Mouse (Mus musculus) cerebellum, adult 8-10 months (tissue): ENCODE results near the gene Syne3.

Source experiments
- DNase-seq: peaks from one replicate; pipeline ENCODE4 v3.0.0; 2022

The Syne3 gene

DNA sequence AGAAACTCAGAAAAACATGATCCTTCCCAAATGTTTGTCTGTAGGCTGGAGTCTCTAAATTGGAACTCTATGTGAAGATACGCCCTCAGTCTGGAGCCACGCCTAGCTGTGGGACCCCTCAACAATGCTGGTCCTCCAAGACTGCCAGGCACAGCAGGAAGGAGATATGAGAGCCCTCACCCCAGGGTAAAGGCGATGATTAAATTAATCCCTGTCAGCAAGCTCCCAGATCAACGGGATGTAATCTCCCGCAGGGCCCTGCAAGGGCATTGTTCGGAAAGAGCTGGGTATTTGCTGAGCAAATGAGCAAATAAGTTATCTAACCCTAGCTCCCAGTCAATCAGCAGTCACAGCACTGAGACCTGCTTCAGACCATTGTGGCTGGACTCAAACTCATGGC, 11.1 kb downstream of the Syne3 start:
- DNase-seq = no peak

DNA sequence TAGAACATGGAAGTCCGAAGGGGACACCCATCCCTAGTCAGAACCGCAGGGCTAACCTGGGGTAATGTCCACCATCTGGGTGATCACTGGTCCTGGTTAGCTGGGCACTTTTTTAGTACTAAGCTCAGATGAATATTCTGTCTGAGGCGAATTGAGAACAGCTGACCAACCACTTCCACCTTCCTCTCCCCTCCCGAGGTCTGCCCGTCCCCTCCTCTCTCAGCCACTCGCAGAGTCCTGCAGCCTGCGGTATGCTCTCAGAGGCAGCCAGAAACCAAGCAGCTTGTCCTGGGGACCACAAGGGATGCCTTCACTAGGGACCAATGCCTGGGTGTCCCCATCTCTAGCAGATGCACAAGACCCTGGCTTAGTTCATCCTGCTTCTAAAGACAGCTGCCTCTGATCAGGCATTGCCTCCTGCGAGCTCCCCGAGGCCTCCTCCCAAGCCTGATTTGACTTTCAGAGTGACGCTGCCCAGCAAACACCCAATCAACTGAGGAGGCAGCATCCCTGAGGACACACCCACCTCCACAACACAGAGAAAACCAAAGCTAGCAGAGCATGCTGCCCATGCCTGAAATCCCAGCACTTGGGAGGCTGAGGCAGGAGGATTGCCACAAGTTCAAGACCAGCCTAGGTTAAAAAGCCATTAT, 11.8 kb downstream of the Syne3 start:
- DNase-seq = no peak

DNA sequence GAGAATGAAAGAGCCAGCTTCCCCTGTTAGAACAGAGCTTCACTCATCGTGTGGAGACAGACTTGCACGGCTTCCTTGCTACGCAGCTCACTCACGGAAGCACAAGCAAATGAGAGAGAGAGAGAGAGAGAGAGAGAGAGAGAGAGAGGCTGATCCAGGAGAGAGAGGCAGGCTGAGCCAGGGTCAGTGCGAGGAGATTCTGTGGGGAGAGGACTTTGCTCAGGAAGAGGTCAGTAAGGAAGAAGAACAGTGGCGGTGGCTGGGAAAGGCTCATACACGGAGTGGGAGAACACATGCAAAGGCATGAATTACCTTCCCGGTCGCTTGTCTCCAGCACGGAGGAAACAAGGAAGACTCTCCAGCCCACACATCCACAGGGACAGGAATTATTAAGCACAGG, 12.4 kb downstream of the Syne3 start:
- no peak for DNase-seq

DNA sequence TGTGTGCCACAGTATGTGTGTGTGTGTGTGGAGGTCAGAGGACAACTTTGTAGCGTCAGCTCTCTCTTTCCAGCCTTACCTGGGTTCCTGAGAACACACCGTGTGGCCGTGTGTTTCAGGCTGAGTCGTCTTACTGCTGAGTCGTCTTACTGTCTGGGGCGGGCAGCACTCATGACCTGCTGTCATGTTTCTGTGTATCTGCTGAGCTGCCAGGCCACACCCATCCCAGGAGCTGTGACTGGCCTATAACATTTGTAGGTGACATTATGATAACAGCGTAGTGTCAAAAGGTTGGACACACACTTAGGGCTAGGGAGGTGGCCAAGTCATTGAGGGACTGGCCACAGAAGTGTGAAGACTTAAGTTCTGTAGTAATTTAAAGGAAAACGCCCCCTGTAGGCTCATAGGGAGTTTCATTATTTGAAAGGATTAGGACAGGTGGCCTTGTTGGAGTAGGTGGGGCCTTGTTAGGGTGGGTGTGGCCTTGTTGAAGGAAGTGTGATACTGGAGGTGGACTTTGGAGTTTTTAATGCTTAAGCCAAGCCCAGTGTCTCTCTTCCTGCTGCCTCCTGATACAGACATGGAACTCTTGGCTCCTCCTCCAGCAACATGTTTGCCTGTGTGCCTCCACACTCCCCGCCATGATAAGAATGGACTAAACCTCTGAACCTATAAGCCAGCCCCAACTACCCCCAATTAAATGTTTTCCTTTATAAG, 13.4 kb downstream of the Syne3 start:
- DNase-seq = no peak

DNA sequence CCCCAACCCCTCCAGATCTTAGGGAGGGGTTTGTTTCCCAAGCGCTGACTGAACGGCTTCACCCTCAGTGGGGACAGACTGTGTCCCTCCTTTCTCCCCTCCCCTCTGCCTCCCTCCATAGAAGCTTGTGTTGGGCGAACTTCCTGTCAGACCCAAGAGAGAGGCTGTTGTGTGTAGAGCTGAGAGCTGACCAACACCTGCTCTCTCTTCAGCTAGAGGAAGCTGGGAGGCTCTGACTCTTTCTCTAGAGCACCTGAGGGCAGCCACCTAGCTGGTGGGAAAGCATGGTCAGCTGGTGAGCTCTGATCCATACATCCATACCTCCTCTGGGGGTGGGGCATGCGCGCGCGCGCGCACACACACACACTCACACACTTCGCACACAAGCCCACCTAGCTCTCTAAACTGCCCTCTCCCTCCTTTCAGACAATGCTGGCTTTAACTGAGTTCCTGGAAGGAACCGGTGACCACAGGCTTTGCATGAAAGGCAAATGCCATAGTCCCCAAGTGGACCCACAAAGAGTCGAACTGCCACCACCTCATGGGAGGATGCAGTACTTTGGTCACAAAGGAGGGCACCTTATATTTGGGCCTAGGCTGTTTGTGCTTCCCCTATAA, 14.2 kb downstream of the Syne3 start:
- no peak for DNase-seq

DNA sequence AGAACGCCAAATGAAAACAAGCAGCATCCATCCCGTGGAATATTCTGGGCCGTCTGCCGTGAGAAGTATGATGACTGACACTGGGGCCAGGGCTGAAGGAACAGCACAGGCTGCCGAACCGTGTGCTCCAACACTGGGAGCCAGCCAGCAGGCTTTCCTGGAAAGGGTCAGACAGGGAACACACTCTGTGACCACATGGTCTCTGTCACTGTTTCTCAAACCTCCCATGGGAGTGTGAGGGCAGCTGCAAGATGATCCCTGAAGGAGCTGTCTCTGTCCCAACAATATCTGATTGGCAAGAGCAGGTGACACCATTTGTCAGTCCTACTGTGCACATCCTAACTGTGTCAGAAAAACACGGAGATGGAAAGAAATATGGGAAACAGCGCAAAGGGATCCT, 16.8 kb downstream of the Syne3 start:
- no peak for DNase-seq

DNA sequence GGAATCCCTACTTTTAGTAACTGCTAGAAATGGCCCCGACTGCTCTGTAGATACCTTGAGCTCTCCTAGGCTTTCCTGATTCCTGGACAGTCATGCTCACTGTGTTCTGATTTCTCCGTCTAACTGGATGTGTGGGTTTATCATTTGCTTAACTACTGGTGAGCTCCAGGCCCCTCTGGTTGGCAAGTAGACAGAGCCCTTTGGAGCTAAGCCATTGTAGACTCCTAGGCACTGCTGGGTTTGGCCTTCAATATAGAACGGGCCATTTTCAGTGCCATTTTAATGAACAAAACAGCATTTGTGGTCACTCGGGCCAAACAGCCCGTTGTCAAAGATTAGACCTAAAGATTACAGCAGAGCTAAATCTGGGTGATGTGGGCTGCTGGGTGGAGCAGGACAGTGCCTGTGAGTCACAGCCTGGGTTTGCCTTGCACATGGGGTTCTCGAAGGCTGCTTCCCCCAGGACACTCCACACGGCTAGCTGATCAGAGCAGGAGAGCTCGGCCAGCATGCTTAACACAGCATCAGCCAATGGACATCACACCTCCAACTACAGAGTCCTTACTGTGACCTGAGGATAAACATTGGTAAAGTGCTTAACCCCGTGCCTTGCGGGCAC, 17.4 kb downstream of the Syne3 start:
- no peak for DNase-seq

DNA sequence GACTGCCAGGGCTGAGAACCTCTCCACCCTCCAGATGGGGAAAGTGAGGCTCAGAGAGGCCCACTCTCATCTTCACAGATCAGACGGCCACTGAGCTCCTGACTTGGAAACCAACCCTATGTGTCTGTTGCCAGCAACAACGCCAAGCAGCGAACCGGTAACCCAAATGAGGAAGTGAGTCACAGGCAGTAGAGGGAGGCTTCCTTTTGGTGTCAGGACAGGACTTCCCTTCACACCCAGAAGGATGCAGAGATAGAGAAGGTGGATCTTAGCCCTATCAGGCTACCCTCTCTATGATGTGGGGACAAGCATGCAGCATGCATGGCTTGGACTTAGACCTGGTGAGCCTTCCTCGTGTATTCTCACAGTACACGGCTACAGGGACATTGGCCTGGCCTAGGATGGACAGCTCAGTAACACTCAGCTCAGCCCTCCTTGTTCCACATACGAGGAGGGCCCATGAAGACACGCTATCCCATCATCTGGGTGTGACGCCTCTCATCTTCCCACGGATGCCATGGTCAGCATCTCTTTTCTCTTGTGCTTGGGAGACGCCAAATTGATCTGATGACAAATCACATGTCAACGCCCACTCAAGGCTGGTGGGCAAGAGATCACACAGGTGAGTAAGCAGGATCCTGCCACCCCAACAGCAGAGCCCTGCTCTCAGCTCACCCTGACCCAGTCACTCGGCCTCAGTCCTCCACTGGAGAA, 18.7 kb downstream of the Syne3 start:
- no peak for DNase-seq

DNA sequence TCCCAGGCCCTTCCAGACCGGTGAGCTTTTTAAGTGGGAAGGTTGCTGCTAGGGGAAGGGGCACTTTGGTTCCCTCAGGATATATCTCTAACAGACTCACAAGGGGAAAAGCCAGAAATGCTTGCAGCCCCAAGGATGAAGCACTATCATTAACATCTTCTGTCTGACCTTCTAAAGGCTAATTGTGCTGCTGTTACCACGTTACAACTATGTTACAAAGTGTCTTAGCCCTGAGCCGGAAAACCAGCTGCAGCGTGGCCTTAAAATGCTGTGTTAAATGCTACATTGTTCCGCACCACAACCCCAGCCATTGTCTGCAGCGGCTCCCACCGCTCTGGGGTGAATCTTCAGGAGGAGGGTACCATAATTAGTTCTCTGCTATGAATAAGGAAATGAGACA, 21.7 kb downstream of the Syne3 start:
- DNase-seq = no peak

DNA sequence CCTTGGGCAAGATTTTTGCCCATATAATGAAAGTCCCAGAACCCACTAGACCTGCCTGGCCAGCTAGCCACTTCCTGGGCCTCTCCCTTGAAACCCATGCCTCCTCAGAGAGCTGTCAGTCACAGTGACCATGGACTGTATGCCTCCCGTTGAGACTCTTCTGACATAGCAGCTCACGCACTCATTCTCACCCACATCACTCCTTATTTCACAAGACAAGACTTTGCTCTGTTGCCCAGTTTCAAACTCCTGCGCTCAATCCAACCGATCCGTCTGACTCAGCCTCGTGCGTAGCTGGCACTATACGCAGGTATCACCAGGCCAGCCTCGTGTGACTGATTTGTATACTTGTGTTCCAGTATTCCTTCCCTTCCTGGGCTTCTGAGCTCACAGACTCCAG, 22.8 kb downstream of the Syne3 start:
- DNase-seq = no peak

DNA sequence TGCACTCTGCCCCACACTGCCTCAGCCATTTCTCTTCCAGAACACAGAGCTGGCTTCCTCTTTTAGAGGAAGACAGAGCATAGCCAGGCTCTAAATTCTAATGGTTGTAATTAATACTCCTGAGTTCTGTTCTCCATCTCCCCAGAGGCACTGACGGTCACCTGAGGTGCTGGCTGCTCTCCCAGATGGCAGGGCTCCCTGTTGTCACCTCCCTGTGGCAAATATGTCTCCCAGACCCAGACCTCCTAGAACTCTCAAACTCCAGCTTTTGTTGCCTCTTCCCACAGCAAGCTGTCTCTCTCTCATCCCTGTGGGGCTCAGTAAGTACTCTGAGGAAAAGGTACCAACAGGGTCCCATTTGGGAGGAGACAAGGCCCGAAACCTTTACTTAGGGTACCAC, 23.6 kb downstream of the Syne3 start:
- DNase-seq = no peak

DNA sequence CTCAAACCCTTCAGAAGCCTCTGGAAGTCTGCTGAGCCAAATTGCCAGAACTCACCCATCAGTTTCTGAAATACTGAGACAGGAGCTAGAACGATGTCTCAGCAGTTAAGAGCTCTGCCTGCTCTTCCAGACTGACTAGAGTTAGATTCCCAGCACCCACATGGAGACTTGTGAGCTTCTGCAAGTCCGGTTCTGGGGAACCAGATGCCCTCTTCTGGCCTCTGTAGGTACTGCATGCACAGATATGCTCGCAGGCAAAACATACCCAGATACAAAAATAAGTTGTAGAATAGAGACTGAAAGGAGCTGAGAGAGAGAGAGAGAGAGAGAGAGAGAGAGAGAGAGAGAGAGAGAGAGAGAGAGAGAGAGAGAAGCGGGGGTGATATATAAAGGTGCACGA, 24.5 kb downstream of the Syne3 start:
- no peak for DNase-seq

DNA sequence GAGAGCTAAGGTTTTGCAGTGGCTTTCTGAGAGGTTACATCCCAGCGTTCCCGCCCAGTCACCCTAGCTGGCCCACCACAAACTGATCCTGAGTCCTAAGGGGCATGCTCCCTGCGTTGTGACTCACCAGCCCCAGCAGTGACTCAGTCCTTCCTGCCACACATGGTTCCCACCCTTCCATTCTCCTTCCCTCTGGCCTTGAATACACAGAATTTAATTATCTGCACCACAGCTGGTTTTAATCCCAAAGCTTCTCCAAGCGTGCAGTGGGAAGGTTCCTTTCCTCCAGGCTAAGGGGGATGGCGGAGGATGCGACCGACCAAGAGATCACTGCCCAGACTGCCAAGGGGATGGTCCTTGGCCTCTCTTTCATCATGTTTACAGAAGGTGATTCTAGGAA, 26.1 kb downstream of the Syne3 start:
- no peak for DNase-seq

DNA sequence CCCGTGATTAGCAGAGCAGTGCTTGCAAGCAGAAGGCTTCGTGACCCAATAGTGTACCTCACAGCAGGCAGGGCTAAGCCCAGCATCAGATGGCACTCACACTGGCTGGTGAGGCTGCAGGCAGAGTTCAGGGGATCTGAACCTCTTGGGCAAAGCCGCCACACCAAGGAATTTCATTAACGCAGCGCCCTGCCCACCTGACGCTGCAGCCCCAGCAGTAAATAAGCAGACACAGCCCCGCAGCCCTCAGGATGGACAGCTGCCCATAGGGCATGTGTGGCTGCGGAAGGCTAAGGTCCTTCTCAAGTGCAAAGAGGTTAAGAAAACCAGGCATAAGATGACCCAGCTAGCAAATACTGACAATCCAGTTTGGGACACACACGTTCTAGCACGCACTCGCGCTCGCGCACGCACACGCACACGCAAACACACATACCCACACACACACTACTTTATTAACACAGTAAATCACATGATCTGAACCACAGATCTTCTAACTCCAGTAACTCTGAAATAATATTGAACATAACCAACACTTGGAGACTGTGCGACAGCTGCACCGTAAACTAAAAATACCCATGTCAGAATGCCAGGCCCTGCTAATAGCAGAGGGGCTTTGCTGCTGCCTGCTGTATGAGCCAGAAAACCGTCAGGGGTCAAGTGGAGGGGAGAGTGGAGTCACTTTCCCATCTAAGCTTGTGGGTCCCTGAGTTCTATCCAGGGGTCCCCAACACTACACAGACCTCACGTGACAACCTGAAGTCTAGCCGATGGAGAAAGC, 30.5 kb downstream of the Syne3 start:
- DNase-seq = no peak

DNA sequence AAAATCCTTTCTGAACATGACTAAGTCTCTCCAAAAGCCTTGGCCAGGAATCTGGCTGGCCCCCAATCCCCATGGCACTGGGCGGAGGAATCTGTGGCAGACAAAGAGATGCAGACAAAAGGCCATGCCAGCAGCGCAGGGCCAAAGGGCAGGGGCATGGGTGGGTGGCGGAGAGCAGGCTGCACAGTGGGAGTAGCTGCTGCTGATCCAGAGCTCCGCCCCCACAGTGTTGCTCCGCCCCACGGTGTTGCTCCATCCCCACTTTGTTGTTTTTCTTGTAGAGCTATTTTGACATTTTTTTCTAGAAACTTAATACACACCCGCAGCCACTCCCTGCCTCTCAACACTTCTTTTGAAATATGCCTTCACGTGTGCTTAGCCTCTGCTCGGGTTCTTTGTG, 31.2 kb downstream of the Syne3 start:
- DNase-seq = no peak

DNA sequence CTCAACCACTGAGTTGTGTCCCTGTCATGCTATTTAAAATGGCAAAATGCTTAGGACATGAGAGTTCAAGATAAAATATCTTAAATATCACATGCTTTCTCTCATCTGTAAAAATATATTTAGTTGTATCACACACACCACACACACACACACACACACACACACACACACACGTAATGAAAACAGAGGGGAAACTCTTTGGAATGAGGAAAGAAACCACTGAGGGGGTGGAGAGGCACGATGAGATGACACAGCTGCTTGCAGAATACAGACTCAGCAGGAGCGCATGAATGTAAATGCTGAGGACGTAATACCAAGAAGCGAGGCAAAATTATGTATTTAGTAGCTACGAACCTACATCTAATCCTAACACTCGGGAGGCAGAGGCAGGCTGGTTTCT, 32.7 kb downstream of the Syne3 start:
- no peak for DNase-seq

DNA sequence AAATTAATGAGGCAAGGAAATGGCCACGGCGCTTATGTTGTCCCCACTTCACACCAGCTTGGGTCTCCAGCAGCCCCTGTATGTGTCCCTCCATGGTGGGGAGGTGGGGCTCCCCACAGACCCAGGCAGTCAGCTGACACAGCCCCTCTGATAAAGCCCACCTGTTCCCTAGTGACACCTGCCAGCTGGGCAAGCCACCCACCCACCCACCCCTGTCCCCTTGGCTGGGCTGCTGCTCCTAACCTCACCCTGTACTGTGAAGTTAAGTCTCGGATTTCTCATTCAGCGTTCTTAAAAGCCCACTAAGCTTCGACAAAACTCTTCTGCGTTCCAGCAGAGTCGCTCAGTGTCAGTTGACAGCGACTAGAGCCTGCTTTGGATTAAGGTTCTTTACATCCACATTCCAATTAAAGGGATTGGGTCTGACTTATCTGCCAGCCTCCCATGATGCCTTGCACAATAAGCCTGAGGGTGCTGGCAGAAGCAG, 33.2 kb downstream of the Syne3 start:
- no peak for DNase-seq

DNA sequence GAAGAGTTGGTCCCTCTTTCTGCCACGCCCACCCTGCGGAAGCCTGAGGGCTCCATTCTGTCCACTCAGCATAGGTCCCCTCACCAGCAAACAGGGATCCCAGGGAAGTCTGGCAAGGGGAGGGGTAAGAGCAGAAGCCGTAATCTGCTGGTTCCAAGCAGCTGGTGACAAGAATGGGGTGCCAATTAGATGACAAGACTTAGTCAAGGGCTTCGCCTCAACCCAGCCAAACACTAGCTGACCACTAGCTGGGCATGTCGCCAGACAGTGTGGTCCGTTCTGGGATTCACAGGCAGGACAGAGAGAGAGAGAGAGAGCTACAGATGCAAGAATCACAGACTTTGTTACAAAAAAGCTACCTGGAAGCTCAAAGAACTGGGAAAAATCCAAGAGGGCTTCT, 36.7 kb downstream of the Syne3 start:
- no peak for DNase-seq

DNA sequence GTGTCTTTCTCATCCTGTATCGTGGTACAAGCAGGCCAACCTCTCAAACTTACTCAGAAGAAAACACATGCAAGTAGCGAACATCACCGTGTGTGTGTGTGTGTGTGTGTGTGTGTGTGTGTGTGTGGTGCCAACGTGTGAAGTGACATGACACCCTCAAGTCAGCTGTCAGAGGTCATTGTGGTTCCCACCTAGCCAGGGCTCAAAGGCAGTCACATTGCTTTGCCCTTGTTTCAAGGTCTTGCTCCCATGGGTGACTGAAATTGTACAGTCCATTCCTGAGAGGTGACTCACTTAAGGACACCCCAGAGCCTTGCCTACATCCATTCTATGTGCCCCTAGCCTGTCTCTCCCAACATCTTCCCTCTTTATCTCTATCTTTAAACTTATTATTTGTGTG, 40.0 kb downstream of the Syne3 start:
- no peak for DNase-seq

DNA sequence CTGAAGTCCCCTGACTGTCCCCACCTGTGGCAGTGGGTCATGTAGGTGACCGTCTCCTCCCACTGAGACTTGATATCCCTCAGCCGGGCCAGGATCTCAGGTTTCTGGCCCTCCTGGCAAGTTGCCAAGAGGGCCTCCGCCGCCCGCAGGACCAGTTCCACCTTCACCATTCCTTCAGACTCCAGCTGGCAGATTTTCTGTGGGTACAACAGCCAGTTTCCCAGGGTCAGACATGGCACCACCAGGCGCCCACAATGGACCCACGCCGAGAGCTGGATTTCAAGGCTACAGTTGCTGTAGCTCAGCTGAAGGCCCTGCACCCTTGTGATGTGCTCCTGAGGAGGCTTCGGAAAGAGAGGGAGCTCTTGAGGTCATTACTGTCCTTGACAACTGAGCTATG, 40.4 kb downstream of the Syne3 start:
- DNase-seq = no peak

DNA sequence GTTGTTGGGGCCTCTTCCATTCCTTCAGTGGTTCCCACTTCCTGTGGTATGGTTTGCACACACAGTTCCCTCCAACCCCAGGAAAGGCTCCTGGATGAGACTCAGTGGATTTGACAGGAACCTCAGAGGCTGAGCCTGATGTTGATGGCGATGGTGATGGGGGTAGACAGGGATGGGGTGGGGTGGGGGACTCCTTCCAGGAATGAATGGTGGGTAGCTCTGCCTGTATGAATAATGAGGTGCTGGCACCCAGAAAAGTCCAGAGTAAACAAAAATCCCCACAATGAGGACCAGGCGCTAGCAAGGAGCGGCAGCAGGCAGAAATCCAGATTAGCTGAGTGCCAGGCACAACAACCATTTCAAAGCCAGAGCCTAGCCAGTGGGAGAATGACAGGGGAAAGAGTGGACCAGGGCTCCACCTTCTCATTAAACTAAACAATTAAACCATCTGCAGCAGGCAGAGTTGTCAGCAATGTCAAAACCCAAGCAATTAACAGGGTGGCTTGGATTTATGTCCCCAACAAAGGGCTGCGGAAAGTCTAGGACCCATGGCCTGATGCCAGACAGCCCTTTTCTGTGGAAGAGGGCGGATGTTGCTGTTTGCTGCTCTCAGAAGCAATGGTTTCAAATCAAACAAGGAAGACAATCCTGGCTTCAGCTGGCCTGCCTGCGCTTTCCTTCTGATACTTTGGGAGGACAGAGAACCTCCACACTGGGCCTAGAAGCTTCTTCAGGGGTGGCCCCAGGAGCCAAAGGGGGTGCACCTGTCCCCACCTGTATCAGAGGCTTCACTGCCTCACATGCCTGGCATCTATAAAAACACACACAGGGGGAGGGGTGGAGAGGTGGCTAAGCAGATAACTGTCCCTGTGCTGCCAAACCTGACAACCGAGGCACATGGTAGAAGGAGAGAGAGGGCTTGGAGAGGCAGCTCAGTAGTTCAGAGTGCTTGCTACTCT, 44.4 kb downstream of the Syne3 start:
- DNase-seq = no peak
